22 mouse cellular contexts compared by ENCODE assay signal in the genomic region with DNA sequence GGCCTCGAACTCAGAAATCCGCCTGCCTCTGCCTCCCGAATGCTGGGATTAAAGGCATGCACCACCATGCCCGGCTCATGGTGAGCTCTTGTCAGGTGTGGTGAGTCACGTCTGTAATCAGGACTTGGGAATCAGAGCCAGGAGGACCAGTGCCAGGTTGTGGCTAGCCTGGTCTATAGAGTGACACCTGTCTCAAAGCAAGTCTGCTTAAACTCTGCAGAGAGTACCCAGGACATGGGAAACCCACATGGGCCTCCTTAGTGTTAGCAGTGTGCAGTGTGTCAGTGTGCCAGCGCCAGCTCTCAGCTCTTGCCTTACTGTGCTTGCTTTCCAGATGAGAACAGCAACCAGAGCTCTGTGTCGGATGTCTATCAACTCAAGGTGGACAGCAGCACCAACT. TPM values are rescaled to one million over a fixed set of nuclear protein-coding genes. Genes with fewer than 3 reads are reported as not detected.
DNase-seq lines count a peak whose midpoint lies in the region; ATAC-seq and TF ChIP-seq lines count a peak whose summit lies in the region.
"Had no signal": no experiment of that assay in that cellular context is flagged by ENCODE, and none has a peak within 500 bp of the region (broad histone marks: within the 10 kb centered on the region; RNA-seq: fewer than 3 reads in every experiment).

No protein-coding gene starts in this region.

- H3K27ac ChIP-seq in left cerebral cortex, adult 2 months = peak overlapping the region; percentile 89
- H3K27ac ChIP-seq: hindbrain, embryonic 13.5 days; liver, embryonic 12.5 days; macrophage; stomach, embryonic 15.5 days had no signal

- peak; percentile 80 for DNase-seq in cerebellum, adult 11-12 months
- no peak for DNase-seq in left cerebral cortex, adult 2 months (ENCODE audit: extremely low spot score in 1 of 2, low spot score in 2 of 2)
- no peak for DNase-seq in left cerebral cortex, postnatal 36 days (ENCODE audit: low spot score in 2 of 2)
- DNase-seq in cerebellum, postnatal 14 days = peak; percentile 54 to 60
- DNase-seq in right cerebral cortex, postnatal 36 days (ENCODE audit: low spot score in 2 of 2) = no peak
- no peak for DNase-seq in adrenal gland, adult (ENCODE audit: inconsistent age in 2 of 2, low spot score in 1 of 2)
- DNase-seq: adrenal gland, postnatal 10 days; gastrocnemius, postnatal 14 days; heart, postnatal 36 days; kidney, adult 11 months; kidney, postnatal 14 days; liver, postnatal 0 days; midbrain, embryonic 14.5 days; thymus, adult 18-20 months; thymus, postnatal 25 days had no signal

- TF ChIP-seq CTCF in left cerebral cortex, adult 2 months (IDR thresholded peaks at IDR 0.05) = no peak

- H3K4me3 ChIP-seq in left cerebral cortex, adult 2 months = no peak overlapping the region
- H3K4me3 ChIP-seq: hindbrain, embryonic 13.5 days; liver, embryonic 12.5 days; stomach, embryonic 15.5 days had no signal

- no peak for ATAC-seq in cerebellum, adult (ENCODE audit: insufficient number of reproducible peaks, low FRiP score, low TSS enrichment)
- ATAC-seq: forebrain, embryonic 14.5 days; liver, postnatal 0 days; lung, postnatal 0 days had no signal

- intact Hi-C loops in left cerebral cortex, adult 2 months (cut with DNase I) = loop anchor here (10.0 kb wide), 1 partner anchor 755 kb away; a partner anchor contains a TSS
- intact Hi-C loops in left cerebral cortex, postnatal 36 days (cut with DNase I) = no loop called here

RNA-seq across cellular contexts. Expression of a gene that starts 7.4 kb away (rescaled TPM):
- total RNA-seq in left cerebral cortex, adult 2 months (2021) = 10 to 100 TPM; 76.2 to 79.7 TPM
- 10 to 100 TPM; 60.9 to 85.3 TPM for total RNA-seq in left cerebral cortex, postnatal 36 days (2021)

RNA-seq across cellular contexts. Expression of a gene that starts 11.5 kb away (rescaled TPM):
- total RNA-seq in left cerebral cortex, adult 2 months (2021) = 10 to 100 TPM; 50.6 to 54.6 TPM
- total RNA-seq in left cerebral cortex, postnatal 36 days (2021) = 10 to 100 TPM; 54.7 to 58.3 TPM

RNA-seq across cellular contexts. Expression of a gene that starts 30.2 kb away (rescaled TPM):
- 10 to 100 TPM; 26.1 to 27.0 TPM for total RNA-seq in left cerebral cortex, adult 2 months (2021)
- total RNA-seq in left cerebral cortex, postnatal 36 days (2021) = 10 to 100 TPM; 28.4 to 30.8 TPM

Comparison
In these comparisons a context has a peak if more than half of its experiments do, and no peak if none do; other contexts are left out.
1. DNase-seq: peak in cerebellum, adult 11-12 months (single experiment) and cerebellum, postnatal 14 days (2 of 2); none in left cerebral cortex, adult 2 months (0 of 2), left cerebral cortex, postnatal 36 days (0 of 2), right cerebral cortex, postnatal 36 days (0 of 2) and adrenal gland, adult (0 of 2).